Comparison of ENCODE assay signal across 12 mouse cellular contexts in genomic region chr2:134779826-134780225, GRCm38 (mm10). TPM values are rescaled to one million over a fixed set of nuclear protein-coding genes. Genes with fewer than 3 reads are reported as not detected.
DNase-seq lines count a peak whose midpoint lies in the region.
"Had no signal": no experiment of that assay in that cellular context is flagged by ENCODE, and none has a peak within 500 bp of the region (broad histone marks: within the 10 kb centered on the region; RNA-seq: fewer than 3 reads in every experiment).

No protein-coding gene starts in this region.

- DNase-seq in cerebellum, postnatal 14 days, result peak; percentile 33 to 45
- no peak for DNase-seq in cerebellum, adult 8-10 months
- peak; percentile 15 for DNase-seq in layer of hippocampus, adult 9-11 months
- DNase-seq in layer of hippocampus, postnatal 36 days, result no peak
- peak; percentile 18 to 23 for DNase-seq in frontal cortex, postnatal 10 days (ENCODE audit: low spot score in 2 of 2)
- DNase-seq in right cerebral cortex, postnatal 10 days (ENCODE audit: low spot score in 2 of 2), result peak; percentile 47 to 76
- no peak for DNase-seq in ovary, postnatal 14 days (ENCODE audit: low spot score)
- DNase-seq in ovary, adult 18-20 months (ENCODE audit: low spot score), result no peak
- DNase-seq: cerebellum, adult 9-11 months; kidney, postnatal 4 days; lung, adult 18-20 months; thymus, postnatal 25 days had no signal

RNA-seq across cellular contexts. Expression of gene Plcb1, which starts 6.0 kb away (rescaled TPM):
- total RNA-seq in layer of hippocampus, postnatal 36 days (2021), result 100 to 1,000 TPM; 152 TPM

Comparison
In these comparisons a context has a peak if more than half of its experiments do, and no peak if none do; other contexts are left out.
1. DNase-seq: peak in cerebellum, postnatal 14 days (2 of 2), layer of hippocampus, adult 9-11 months (single experiment), frontal cortex, postnatal 10 days (2 of 2) and right cerebral cortex, postnatal 10 days (2 of 2); none in cerebellum, adult 8-10 months (single experiment), layer of hippocampus, postnatal 36 days (0 of 2), ovary, postnatal 14 days (single experiment) and ovary, adult 18-20 months (single experiment).